Mouse (Mus musculus): Measurements from ENCODE around the gene Adh6a.

DNA sequence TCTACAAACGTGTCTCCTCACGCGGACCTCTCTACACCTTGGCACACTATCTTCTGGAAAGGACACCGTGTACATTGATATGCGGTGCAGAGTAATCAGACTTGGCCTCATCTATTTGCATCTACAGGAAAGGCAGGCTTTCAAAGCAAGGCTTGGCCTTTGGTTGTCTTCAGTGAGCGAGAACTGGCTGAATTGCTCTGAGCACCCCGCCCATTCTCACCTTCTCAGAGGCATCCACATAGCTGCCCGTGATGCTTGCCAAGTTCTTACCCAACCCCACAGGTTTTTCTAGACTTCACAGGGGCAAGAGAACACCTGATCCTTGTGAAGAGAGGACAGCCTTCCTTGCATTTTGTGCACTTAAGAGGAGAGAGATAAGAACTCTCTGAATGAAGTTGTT is 3.2 kb upstream of the Adh6a start:
- TF ChIP-seq CTCF (IDR thresholded peaks at IDR 0.05; ENCODE audit: low read depth) (no peak), EP300 (IDR thresholded peaks at IDR 0.05; ENCODE audit: low read depth) (no peak)
